ENCODE assay signal across 16 mouse cellular contexts in genomic region chr13:46987941-46988340, GRCm38 (mm10).
"Had no signal": no experiment of that assay in that cellular context is flagged by ENCODE, and none has a peak within 500 bp of the region (broad histone marks: within the 10 kb centered on the region; RNA-seq: fewer than 3 reads in every experiment).

No protein-coding gene starts in this region.

- ATAC-seq: midbrain, embryonic 16.5 days had no signal

- H3K9me3 ChIP-seq: limb, embryonic 13.5 days; midbrain, embryonic 12.5 days; neural tube, embryonic 13.5 days had no signal

- H3K4me3 ChIP-seq: limb, embryonic 13.5 days; midbrain, embryonic 12.5 days; neural tube, embryonic 13.5 days had no signal

- H3K4me1 ChIP-seq: limb, embryonic 13.5 days; midbrain, embryonic 12.5 days; neural tube, embryonic 13.5 days had no signal

- H3K36me3 ChIP-seq: limb, embryonic 13.5 days; midbrain, embryonic 12.5 days; neural tube, embryonic 13.5 days had no signal

- DNase-seq: kidney, postnatal 4 days; left cerebral cortex, postnatal 4 days; lung, embryonic 14.5 days; lung, postnatal 10 days; lung, postnatal 4 days; retina, postnatal 1 day; right cerebral cortex, postnatal 4 days; spleen, adult 18-20 months; thymus, adult 18-20 months; thymus, postnatal 14 days had no signal

- H3K27ac ChIP-seq: kidney, postnatal 0 days; limb, embryonic 13.5 days; midbrain, embryonic 12.5 days; neural tube, embryonic 13.5 days had no signal

- H3K9ac ChIP-seq: limb, embryonic 13.5 days; lung, embryonic 14.5 days; midbrain, embryonic 12.5 days; neural tube, embryonic 13.5 days had no signal

- H3K4me2 ChIP-seq: limb, embryonic 13.5 days; liver, embryonic 11.5 days; lung, embryonic 14.5 days; midbrain, embryonic 12.5 days; neural tube, embryonic 13.5 days had no signal

- H3K27me3 ChIP-seq: limb, embryonic 13.5 days; midbrain, embryonic 12.5 days; neural tube, embryonic 13.5 days had no signal
